Mouse (Mus musculus): Measurements from ENCODE around the gene Ankrd13a. TPM values are rescaled to one million over a fixed set of nuclear protein-coding genes. Genes with fewer than 3 reads are reported as not detected.

Gene Ankrd13a
- polyA plus RNA-seq, 1 experiment from 2014 or later = 52.9 TPM

DNA sequence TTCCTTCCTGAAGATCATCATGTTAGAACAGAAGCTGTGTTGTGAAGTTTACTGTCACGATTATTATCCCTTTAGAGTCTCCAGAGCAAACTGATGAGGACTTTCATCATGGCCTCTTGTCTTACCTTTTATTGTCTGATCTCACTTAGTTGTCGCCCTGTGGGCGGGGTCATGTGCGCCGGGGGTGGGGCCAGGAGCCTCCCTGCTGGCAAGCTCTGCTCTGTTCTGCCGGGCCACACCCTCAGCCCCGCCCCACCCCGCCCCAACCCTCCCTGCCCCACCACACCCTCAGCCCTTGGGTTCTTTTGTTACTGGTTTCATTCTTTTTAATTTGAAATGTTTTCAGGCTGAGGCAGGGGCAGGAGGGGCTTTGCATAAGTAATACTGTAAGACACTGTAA lies 26.6 kb downstream of the Ankrd13a start:
- H3K27ac ChIP-seq = no peak overlapping the region
- H3K36me3 ChIP-seq = peaks cover 81% of the 10 kb centered on the region
- H3K4me1 ChIP-seq (replicated peaks) = peaks cover 14% of the 10 kb centered on the region
- H3K27me3 ChIP-seq = peaks cover 4% of the 10 kb centered on the region; the same call in 1 of the 2 replicates
- WGBS = 19% methylated on average over 8 of the region's 8 CpGs
- H3K4me2 ChIP-seq = no peak overlapping the region
- no peak for ATAC-seq (ENCODE audit: insufficient number of reproducible peaks, insufficient read depth, low FRiP score, low TSS enrichment, low read depth)
- H3K9ac ChIP-seq (replicated peaks) = no peak overlapping the region
- no peak overlapping the region for H3K4me3 ChIP-seq (replicated peaks)
- H3K9me3 ChIP-seq = no peaks in the 10 kb centered on the region

GRCm38 (mm10) chr5:114801841-114802240 lies 27.4 kb downstream of the Ankrd13a start:
- no peak overlapping the region for H3K4me3 ChIP-seq (replicated peaks)
- 90% methylated on average over 6 of the region's 6 CpGs for WGBS
- H3K27ac ChIP-seq = no peak overlapping the region
- no peak overlapping the region for H3K4me2 ChIP-seq
- no peak overlapping the region for H3K9ac ChIP-seq (replicated peaks)
- H3K4me1 ChIP-seq (replicated peaks) = peaks cover 14% of the 10 kb centered on the region
- no peaks in the 10 kb centered on the region for H3K9me3 ChIP-seq
- H3K36me3 ChIP-seq = peaks cover 87% of the 10 kb centered on the region
- ATAC-seq (ENCODE audit: insufficient number of reproducible peaks, insufficient read depth, low FRiP score, low TSS enrichment, low read depth) = no peak
- no peaks in the 10 kb centered on the region for H3K27me3 ChIP-seq

- Histone ChIP-seq H3K36me3 (peaks cover 84% of the 10 kb centered on the region), H3K9me3 (no peaks in the 10 kb centered on the region), H3K27me3 (no peaks in the 10 kb centered on the region), H3K4me2 (no peak overlapping the region), H3K4me1 (replicated peaks) (peaks cover 27% of the 10 kb centered on the region), H3K4me3 (replicated peaks) (no peak overlapping the region), H3K27ac (no peak overlapping the region), H3K9ac (replicated peaks) (no peak overlapping the region)
- WGBS = 91% methylated on average over 13 of the region's 13 CpGs
- no peak for ATAC-seq (ENCODE audit: insufficient number of reproducible peaks, insufficient read depth, low FRiP score, low TSS enrichment, low read depth)
Observed at GRCm38 (mm10) chr5:114803231-114803630, 28.8 kb downstream of the Ankrd13a start.

GRCm38 (mm10) chr5:114804335-114804734 lies 29.9 kb downstream of the Ankrd13a start:
- H3K4me3 ChIP-seq (replicated peaks) = no peak overlapping the region
- no peaks in the 10 kb centered on the region for H3K9me3 ChIP-seq
- peaks cover 84% of the 10 kb centered on the region for H3K36me3 ChIP-seq
- no peaks in the 10 kb centered on the region for H3K27me3 ChIP-seq
- H3K9ac ChIP-seq (replicated peaks) = no peak overlapping the region
- H3K27ac ChIP-seq = no peak overlapping the region
- no peak for ATAC-seq (ENCODE audit: insufficient number of reproducible peaks, insufficient read depth, low FRiP score, low TSS enrichment, low read depth)
- no peak overlapping the region for H3K4me2 ChIP-seq
- 90% methylated on average over 13 of the region's 13 CpGs for whole genome bisulfite sequencing
- peaks cover 38% of the 10 kb centered on the region for H3K4me1 ChIP-seq (replicated peaks)

- ATAC-seq (ENCODE audit: insufficient number of reproducible peaks, insufficient read depth, low FRiP score, low TSS enrichment, low read depth) = no peak
- H3K27me3 ChIP-seq = no peaks in the 10 kb centered on the region
- H3K4me2 ChIP-seq = no peak overlapping the region
- WGBS = 43% methylated on average over 3 of the region's 3 CpGs
- peaks cover 39% of the 10 kb centered on the region for H3K4me1 ChIP-seq (replicated peaks)
- no peak overlapping the region for H3K27ac ChIP-seq
- H3K36me3 ChIP-seq = peaks cover 83% of the 10 kb centered on the region
- no peak overlapping the region; the same call in 1 of the 2 replicates for H3K9ac ChIP-seq (replicated peaks)
- H3K4me3 ChIP-seq (replicated peaks) = no peak overlapping the region
- no peaks in the 10 kb centered on the region for H3K9me3 ChIP-seq
Observed at GRCm38 (mm10) chr5:114804958-114805357, 30.5 kb downstream of the Ankrd13a start.

DNA sequence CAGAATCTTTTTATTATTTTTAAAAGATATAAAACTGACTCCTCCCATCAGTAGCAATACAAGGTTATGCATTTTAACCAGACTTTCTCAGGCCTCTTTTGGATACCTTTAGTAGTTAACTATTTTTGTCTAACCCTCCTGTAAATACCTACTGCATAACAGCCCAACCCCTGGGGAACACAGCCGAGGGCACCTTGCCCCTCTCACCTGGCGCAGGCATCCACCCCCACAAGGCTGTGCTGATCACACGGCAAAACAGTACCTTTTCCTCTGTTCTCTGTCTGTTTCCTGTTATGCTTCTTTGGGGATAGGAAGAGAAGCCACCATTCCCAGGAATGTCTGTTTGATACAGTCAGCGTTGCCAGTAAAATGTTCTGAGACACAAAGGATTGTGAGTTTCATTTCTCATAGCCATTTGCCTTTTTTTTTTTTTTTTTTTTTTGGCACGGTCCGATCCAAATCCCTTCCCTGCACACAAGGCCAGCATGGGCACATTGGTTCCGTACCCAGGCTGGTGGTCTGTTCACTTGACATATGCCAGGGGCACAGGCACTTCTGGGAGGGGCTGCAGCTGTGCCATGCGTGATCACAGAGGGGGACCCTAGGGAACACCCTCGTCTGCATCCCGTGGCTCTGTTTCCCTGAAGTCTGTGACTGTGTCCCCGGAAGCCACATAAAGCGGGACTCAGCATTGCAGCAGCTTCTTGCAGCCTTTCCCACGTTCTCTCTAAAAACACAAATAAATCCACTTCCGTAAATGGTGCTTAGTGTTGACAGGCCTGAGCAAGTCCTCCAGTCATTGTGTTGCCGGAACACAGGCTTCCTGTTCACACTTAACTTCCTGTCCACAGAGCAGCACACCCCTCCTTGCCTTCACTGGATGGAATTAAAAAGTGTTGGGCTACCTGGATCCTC lies 31.2 kb downstream of the Ankrd13a start:
- no peaks in the 10 kb centered on the region for H3K9me3 ChIP-seq
- ATAC-seq (ENCODE audit: insufficient number of reproducible peaks, insufficient read depth, low FRiP score, low TSS enrichment, low read depth) = no peak
- WGBS = 71% methylated on average over 15 of the region's 15 CpGs
- H3K4me3 ChIP-seq (replicated peaks) = no peak overlapping the region
- peaks cover 81% of the 10 kb centered on the region for H3K36me3 ChIP-seq
- H3K27me3 ChIP-seq = no peaks in the 10 kb centered on the region
- no peak overlapping the region for H3K4me2 ChIP-seq
- H3K4me1 ChIP-seq (replicated peaks) = peaks cover 39% of the 10 kb centered on the region
- peak overlapping the region; percentile 62 for H3K27ac ChIP-seq
- H3K9ac ChIP-seq (replicated peaks) = no peak overlapping the region

DNA sequence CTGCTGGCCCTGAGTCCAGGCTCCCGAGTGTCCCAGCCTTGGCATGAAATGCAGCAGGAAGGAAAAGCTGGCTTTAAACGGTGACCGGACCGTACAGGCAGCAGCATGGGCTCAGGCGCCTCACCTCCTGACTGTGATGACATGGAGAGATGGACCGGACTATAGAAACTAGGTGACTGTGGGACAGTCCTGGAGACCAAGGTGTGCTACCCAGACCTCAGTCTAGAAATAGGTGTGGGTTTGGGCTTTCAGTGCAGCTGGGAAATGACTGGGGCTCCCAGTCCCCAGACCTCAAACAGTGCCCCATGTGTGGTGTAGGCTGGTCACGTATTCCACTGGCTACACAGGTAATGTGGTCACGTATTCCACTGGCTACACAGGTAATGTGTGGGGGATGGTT lies 32.2 kb downstream of the Ankrd13a start:
- H3K9me3 ChIP-seq = no peaks in the 10 kb centered on the region
- H3K27me3 ChIP-seq = no peaks in the 10 kb centered on the region
- 84% methylated on average over 8 of the region's 8 CpGs for WGBS
- H3K4me3 ChIP-seq (replicated peaks) = no peak overlapping the region
- ATAC-seq (ENCODE audit: insufficient number of reproducible peaks, insufficient read depth, low FRiP score, low TSS enrichment, low read depth) = no peak
- peak overlapping the region; percentile 62 for H3K27ac ChIP-seq
- no peak overlapping the region for H3K9ac ChIP-seq (replicated peaks)
- peaks cover 35% of the 10 kb centered on the region for H3K4me1 ChIP-seq (replicated peaks)
- peaks cover 78% of the 10 kb centered on the region for H3K36me3 ChIP-seq
- H3K4me2 ChIP-seq = no peak overlapping the region

GRCm38 (mm10) chr5:114807063-114807462 lies 32.6 kb downstream of the Ankrd13a start:
- Histone ChIP-seq H3K9me3 (no peaks in the 10 kb centered on the region), H3K27ac (peak overlapping the region; percentile 62), H3K27me3 (no peaks in the 10 kb centered on the region), H3K4me2 (no peak overlapping the region), H3K36me3 (peaks cover 74% of the 10 kb centered on the region), H3K4me1 (replicated peaks) (peaks cover 37% of the 10 kb centered on the region), H3K9ac (replicated peaks) (no peak overlapping the region), H3K4me3 (replicated peaks) (no peak overlapping the region)
- ATAC-seq (ENCODE audit: insufficient number of reproducible peaks, insufficient read depth, low FRiP score, low TSS enrichment, low read depth) = no peak
- WGBS = 51% methylated on average over 9 of the region's 9 CpGs

- no peaks in the 10 kb centered on the region for H3K27me3 ChIP-seq
- peak overlapping the region; percentile 62 for H3K27ac ChIP-seq
- peaks cover 71% of the 10 kb centered on the region for H3K36me3 ChIP-seq
- H3K9ac ChIP-seq (replicated peaks) = no peak overlapping the region
- H3K4me1 ChIP-seq (replicated peaks) = peaks cover 41% of the 10 kb centered on the region
- 23% methylated on average over 8 of the region's 8 CpGs for WGBS
- ATAC-seq (ENCODE audit: insufficient number of reproducible peaks, insufficient read depth, low FRiP score, low TSS enrichment, low read depth) = 0 out of 2 replicates have a peak, but pooled peaks have one; percentile 43
- no peak overlapping the region for H3K4me2 ChIP-seq
- no peaks in the 10 kb centered on the region for H3K9me3 ChIP-seq
- no peak overlapping the region for H3K4me3 ChIP-seq (replicated peaks)
Observed at GRCm38 (mm10) chr5:114807468-114807867, 33.0 kb downstream of the Ankrd13a start.

DNA sequence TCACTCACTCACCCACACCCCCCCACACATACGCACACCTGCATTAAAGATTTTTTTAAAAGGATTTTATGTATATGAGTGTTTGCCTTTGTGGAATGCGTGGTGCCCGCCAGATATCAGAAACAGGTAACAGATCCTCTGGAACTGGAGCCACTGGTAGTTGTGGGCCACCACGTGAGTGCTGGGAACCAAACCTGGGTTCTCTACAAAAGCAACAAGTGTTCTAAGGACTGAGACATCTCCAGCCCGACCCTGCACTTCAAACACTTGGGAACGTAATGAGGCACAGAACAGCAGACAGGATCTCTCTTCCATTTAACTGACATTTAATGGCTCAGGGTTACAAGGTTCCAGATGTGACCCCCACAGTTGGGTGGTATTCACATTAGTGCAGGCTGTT lies 33.4 kb downstream of the Ankrd13a start:
- no peak overlapping the region for H3K4me2 ChIP-seq
- no peak overlapping the region for H3K4me3 ChIP-seq (replicated peaks)
- H3K36me3 ChIP-seq = peaks cover 67% of the 10 kb centered on the region
- ATAC-seq (ENCODE audit: insufficient number of reproducible peaks, insufficient read depth, low FRiP score, low TSS enrichment, low read depth) = no peak
- no peaks in the 10 kb centered on the region for H3K9me3 ChIP-seq
- H3K4me1 ChIP-seq (replicated peaks) = peaks cover 45% of the 10 kb centered on the region
- WGBS = 47% methylated on average over 6 of the region's 6 CpGs
- peak overlapping the region; percentile 62; the same call in 1 of the 2 replicates for H3K27ac ChIP-seq
- H3K9ac ChIP-seq (replicated peaks) = no peak overlapping the region
- H3K27me3 ChIP-seq = no peaks in the 10 kb centered on the region

- peaks cover 46% of the 10 kb centered on the region for H3K4me1 ChIP-seq (replicated peaks)
- no peaks in the 10 kb centered on the region for H3K9me3 ChIP-seq
- H3K9ac ChIP-seq (replicated peaks) = no peak overlapping the region
- peak overlapping the region; percentile 56; the same call in 1 of the 2 replicates for H3K27ac ChIP-seq
- ATAC-seq (ENCODE audit: insufficient number of reproducible peaks, insufficient read depth, low FRiP score, low TSS enrichment, low read depth) = 0 out of 2 replicates have a peak, but pooled peaks have one; percentile 28
- no peaks in the 10 kb centered on the region for H3K27me3 ChIP-seq
- H3K4me3 ChIP-seq (replicated peaks) = no peak overlapping the region
- H3K4me2 ChIP-seq = no peak overlapping the region
- peaks cover 62% of the 10 kb centered on the region for H3K36me3 ChIP-seq
- 52% methylated on average over 8 of the region's 8 CpGs for WGBS
Observed at GRCm38 (mm10) chr5:114808385-114808784, 33.9 kb downstream of the Ankrd13a start.

Data from limb, embryonic 12.5 days (tissue).